Mouse (Mus musculus) frontal cortex, adult (tissue): Measurements from ENCODE around the gene Gm45799.

Experiments
- ATAC-seq: cut with Nextera tagmentation; 2 replicates; pipeline ENCODE4 v1.9.2; 2017; ENCODE audit warnings: mild to moderate bottlenecking, moderate library complexity, mixed read lengths; ENCODE audit not compliant: low TSS enrichment

Gene Gm45799

DNA sequence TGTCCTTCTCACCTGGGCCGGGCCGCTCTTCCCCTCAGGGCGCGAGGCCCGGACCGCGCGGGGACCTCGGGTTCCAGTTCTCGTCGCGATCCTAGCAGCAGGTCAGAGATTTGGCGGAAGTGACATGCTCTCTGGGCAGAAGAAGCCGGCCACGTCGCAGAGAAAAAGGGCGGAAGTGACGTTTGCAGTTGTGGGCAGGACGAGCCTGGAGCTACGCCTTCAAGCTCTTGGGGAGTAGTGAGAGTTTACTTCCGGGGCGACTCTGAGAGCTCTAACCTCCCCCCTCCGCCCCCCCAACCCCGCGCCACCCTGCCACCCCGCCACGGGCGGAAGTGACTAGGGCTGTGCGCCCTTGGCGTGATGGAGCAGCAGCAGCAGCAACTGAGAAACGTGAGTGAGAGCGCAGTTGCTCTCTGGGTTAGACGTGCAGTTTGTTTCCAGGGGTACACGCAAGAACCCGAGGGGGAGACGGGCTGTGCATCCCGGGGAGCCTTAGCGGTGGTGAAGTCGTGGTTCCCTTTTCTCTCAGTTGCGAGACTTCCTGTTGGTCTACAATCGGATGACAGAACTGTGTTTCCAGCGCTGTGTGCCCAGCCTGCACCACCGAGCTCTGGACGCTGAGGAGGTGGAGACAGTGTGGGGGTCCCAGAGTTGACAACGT lies at the start of gene Gm45799, which contains the start of gene Arfip2:
Gene Gm45799 (plus strand): TSS at position 320 of the 661 bp plus-strand sequence.
Gene Arfip2 (minus strand): TSS at position 184 of the 661 bp plus-strand sequence.
- ATAC-seq = peak; percentile 96

DNA sequence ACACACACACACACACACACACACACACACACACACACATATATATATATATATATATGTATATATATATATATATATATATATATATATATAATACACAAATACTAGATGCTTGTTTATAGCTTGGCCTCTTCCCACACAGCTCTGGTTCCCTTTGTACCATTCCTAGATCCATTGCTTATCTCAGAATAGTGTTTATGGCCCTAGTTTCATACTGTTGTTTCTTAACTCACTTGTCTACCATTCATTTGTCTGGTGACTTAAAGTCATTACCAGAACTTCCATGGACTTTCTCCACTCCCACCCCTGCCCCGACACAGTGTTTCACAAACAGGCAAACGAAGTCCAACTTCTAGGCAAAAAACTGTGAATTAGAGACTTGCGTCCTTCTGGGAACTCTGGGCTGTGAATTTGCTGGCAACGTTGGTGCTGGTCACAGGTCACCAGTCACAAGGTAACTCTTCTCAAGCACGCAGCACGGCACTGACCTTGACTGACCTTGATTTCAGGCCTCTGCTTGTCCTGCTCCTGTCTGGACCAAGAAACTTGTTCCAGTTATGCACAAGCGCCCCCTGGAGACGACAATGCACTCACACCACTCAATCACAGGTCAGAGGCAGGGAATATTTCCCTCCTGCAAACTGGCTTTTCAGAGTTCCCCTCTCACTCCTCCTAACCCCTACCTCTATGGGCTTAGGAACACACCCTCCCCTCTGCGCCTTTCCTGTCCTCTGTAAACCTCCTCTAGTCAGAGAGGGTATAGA lies 37.3 kb upstream of the Gm45799 start:
- ATAC-seq = peak; percentile 69; the same call in 1 of the 2 replicates

DNA sequence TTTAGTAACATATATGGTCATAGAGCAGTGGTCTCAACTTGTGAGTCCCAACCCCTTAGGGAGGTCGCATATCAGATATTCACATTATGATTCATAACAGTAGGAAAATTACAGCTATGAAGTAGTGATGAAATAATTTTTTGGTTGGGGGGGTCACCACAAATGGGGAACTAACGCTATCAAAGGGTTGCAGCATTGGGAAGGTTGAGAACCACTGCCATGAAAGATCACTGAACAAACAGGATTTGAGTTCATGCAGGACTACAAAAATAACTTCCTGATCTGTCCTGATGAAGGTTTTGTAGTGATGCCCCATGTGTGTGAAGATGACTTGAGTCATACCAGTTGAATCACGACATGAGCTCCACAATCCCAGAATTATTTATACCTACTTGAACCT lies 31.9 kb upstream of the Gm45799 start:
- ATAC-seq = no peak

DNA sequence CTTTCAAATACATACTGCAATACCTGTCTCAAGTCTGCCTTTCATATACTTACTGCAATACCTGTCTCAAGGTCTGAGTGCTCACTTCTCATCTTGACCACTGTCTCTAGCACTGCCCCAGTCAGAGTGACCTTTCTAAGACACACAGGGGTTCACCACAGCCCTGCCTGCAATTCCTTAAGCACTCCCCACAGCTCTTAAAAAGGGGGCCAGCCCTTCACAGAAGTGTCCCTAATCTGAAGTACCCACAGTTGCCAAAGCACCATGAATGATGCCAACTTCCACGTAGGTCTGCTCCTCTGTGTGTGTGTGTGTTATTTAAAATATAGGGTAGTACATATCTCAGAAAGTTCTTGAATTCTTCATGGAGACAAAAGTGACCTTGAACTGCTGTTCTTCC lies 28.6 kb upstream of the Gm45799 start:
- ATAC-seq = no peak

DNA sequence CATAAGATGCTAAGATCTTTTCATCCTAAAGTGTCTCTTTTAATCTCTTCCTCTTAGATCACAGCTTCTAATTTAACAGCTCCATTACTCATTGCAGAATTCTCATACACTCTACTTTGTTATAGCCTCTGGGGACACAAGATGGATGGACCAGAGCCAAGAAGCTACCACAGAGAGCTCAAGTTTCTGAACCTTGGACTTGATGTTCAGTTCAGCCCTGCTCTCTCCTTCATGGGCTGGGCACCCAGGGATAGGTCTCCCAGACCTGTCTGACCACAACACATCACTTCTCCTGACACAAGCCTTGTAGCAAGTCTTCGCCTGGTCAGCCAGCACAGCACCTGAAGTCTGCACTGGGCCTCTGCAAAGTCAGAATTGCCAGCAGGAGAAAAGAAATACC lies 26.0 kb upstream of the Gm45799 start:
- ATAC-seq = no peak

DNA sequence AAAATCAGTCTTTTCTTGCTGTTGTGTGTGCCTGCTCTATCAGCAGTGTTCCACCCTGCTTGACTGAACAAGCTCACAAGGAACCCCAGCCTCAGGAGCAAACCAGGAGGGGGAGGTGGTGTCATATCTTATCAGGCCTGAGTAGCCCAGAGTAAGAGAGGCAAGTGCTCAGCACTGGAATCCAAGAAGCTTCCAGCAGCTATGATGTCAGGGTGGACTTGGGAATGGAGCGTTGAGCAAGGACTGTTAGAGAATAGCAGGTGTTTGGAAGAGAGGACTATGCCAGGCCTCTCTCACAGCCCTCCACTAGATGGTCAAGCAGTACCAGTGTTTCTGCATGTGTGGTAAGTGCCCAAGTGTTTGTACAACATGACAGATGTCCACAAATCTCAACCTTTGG lies 24.6 kb upstream of the Gm45799 start:
- ATAC-seq = no peak

DNA sequence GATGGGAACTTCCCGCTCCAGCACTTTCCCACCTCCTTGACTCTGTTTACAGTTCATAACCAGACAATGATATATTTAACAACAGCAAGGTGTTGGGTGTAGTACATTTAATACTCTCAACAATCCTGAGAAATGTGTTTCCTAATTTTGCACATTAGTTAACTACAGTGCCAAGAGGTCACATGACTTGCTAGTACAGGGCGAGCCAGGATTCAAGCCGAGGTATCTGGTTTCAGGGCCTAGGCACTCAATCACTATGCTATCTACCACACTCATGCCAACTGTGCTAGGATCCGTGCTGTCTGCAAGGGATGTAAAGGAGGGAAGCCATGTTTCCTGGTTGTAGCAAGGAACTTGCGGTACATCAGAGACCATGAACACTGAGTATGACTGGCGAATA lies 23.8 kb upstream of the Gm45799 start:
- ATAC-seq = no peak

DNA sequence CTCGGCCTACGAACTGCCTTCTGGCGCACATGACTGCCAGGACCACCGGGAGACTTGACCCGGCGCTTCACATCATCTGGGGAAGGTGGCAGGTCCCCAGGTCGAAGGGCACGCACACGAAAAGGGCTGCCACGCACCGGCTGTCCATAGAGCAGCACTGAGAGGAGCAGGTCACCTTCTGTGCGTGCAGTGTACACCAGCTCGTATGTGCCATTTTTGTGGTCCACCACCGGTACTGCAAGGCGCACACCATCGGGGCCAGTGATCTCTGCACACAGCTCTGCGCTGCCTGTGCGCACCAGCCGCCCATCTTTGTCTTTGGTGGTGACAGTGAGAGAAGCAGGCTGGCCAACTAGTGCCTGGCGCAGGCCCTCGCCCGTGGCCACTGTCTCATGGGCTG lies 22.5 kb upstream of the Gm45799 start:
- no peak for ATAC-seq

DNA sequence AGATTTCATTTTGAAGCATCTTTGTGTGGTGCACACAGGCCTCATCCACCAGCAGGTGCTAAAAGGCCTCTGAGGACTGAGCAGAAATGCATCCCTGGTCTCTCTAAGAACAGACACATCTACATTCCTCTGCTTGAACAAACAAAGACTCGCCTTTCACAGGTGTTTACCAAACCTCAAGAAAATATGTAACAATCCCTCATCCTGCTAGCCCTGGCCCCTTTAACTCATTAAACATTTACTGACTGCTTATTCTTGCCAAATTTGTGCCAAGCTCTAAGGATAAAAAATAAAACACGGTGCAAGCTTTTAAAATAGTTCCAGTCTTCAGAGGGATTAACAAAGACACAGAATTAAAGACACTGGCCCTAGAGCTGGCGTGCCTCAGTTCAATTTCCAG lies 20.7 kb upstream of the Gm45799 start:
- ATAC-seq = no peak

DNA sequence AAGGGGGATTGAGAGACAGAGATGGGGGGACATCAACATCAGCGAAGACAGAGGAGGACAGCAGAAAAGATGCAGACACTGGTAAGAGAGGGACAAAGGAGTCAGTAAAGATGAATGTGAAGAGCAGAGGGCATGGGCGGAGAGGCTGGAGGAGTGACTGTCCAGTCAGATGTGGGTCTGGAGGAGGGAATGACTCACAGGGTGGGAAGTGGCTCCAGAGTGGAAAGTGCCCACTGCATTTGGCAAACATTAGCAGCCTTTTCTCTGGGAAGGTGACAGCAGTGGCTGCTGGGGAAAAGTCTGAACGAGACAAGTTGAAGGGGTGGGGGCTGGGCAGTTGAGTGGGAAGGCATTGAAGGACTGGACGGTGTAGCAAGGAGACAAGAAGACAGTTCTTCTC lies 19.3 kb upstream of the Gm45799 start:
- peak; percentile 54 for ATAC-seq

DNA sequence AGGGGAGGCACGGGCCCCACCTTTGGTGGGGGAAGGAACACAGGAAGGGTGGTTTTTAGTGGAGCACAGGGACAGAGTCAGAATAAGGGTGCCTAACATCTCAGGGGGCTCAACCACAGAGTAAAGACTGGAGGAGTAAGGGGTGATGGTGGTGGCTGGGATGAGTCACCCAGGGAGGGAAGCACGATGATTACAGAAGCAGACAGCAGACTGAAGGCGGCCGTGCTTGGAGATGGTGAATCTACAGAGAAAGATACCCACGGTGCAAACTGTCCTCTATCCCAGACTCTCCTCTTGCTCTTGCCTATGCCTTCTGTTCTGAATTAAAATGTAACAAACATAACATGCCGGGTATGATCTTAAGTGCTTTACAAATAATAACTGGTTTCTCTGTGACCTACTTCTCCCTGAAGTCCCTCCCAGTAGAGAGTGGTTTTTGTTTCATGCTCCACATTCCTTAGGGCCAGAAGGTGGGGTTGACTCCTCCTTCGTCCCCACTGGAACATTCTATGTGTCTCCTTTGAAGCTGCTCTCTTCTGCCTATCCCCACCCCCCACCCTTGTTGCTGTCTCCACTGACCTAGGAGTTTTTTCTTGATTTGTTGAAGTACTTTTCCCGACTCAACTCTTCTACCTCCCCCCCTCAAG lies 18.6 kb upstream of the Gm45799 start:
- peak; percentile 86 for ATAC-seq

DNA sequence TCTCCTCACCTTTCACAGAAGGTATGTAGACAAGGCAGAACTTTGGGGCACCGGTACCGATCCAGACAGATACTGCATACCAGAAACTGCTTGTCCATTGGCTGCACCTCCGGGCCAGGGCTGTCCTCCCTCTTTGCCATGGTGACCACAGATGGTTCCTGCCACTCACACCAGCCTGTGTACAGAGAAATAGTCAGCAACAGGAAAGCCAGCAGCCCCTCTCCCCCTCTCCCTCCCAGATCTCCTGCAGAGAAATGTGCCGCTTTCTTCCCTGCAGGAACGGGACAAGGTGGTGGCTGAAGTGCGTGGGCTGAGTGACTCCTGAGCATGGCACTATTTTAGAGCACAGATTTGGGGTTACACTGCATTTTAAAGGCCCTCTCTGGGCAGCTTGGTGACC lies 15.0 kb upstream of the Gm45799 start:
- no peak for ATAC-seq

DNA sequence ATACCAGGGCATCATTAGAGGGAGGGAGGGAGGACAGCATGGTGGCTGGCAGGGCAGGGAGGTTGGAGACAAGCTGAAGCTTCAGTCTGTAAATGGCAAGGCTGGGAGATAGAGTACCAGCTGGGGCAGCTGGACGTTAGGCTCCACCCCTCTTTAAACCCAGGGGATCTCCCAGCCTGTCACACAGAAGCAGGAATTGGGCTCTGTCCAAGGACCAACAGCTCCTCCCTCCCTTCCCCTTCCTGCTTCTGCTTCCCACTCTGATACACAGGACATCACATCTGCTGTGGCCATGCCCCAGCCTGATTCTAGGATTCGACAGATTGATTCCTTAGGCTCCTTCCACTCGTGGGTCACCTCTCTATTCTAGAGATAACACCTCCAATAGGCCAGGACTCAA lies 11.7 kb upstream of the Gm45799 start:
- peak; percentile 51 for ATAC-seq

DNA sequence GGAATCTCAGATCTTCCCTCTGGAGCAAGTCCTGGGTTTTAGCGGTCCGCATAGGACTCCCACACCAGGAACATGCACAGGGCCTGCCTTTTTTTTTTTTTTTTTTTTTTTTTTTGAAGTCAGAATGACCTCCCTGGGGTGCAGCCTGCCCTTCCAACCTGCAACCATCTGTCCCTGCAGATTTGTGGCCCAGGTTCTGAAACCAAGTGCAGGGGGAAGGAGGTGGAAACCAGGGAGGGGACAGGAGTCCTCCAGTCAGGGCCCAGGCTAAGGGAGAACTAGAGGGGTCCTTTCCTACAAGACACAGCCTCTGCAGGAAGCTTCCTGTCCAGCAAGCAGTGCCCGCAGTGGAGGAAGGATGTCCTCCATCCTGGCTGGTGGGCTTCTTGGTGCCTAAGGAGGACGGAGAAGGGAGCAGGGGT lies 7.8 kb upstream of the Gm45799 start:
- no peak for ATAC-seq

DNA sequence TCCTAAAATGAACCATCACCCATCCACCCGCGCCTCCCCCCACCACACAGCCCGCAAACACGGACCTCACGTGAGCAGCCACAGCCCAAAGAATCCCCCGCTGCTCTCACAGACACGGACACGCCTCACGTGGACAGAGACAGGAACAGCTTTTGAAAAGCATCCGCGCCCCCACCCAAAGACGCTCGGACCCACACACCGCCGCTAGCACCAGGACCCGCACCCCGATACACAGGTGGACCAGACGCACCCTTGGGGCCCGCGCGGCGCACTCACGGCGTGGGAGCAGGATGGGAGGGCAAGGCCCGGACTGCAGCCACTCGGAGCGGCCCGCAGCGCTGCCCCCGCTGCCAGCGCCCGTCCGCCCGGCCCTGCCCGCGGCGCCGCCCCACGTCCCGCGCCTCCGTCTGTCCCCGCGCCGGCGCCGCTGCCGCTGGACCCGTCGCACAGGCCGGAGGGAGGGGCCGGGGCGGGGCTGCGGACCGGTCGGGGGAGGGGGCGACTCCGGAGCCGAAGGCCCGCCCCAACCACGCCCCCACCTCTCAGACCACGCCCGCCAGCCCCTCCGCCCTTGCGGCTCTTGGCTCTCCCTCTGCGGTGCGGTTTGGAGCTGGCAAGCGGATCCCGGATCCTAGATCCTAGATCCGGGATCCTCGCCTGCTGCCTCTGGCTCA lies 7.1 kb upstream of the Gm45799 start, which contains the start of gene Trim3:
Gene Trim3 (minus strand): TSS at position 445 of the 674 bp plus-strand sequence.
- peak; percentile 73 for ATAC-seq

DNA sequence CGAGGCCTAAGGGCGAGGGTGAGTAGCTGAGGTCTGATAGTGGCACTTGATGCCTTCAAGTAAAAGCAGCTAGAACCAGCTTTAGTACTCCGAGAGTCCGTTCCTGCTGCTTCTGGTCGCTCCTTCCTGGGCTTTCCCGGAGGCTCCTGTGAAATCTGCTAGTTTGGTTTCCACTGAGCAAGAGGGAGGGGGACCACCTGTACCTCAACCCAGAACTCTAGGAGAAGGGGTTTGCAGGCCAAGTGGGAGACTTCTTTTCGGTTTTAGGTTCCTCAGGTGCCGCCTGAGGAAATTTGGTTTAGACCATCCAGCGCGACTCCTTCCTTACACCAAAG lies 6.6 kb upstream of the Gm45799 start:
- no peak; the same call in 1 of the 2 replicates for ATAC-seq

DNA sequence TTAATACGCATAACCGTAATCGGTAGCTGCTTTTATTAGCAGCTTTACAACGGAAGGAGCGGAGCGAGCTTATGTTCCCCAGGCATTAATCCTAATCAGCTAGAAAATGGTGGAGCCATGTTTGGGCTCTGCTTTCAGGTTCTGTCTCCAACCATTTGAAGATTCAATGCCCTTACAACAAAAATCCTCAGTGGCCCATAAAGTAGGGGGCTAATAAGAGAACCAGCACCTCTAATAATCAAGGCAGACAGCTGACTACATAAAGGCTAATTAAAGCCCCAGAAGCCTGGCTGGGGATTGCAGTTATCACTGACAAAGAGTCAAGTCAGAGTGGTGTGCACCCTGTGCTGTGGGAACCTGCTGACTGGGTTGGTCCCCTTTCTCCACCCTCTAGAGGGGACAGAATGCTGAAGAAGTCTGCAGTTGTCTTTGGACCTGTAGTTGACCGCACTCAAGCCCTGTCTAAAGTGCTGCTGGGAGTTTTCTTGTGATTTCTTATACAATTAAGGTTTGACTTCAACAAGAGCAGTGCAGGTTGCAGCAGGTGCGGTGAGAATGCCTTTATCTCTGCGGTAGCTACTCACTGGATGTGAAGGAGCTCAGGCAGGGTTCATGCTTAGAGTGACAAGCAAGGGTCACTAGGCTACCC lies 6.0 kb upstream of the Gm45799 start:
- ATAC-seq = no peak

DNA sequence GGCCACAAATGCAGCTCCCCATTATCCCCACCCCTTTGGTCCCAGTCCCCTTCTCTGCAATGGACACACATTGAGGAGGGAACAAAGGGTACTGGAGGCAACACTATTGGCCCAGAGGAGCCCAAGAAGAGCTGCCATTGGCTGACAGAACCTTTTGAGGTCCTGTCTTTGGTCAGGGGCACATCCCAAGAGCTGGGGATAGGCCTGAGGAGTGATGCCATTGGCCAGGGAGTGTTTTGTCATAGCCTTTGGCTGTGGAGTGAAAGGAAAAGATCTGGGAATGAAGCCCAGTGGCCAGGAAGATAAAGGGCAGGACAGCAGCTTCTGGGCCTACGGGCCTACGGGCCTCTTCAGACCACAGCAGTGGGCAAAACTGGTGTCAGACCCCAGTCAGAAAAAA lies 4.6 kb upstream of the Gm45799 start:
- no peak for ATAC-seq

DNA sequence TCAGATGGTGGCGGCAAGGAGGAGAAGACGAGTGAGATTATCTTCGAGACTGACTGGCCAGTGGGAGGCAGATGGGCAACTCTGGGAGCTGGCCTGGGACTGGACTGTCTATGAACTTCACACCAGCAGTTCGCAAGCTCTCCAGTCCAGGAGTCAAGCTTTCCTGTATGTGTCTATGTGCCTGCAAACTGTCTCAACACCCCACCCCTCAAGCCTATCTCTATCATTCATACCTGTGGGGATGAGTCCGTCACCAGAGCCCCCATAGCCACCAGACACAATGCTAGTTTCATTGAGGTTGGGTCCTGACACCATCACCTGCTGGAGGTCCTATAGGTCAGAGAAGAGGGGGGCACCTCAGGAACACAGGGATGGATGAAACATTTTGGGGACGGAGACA lies 1.6 kb upstream of the Gm45799 start:
- no peak for ATAC-seq

DNA sequence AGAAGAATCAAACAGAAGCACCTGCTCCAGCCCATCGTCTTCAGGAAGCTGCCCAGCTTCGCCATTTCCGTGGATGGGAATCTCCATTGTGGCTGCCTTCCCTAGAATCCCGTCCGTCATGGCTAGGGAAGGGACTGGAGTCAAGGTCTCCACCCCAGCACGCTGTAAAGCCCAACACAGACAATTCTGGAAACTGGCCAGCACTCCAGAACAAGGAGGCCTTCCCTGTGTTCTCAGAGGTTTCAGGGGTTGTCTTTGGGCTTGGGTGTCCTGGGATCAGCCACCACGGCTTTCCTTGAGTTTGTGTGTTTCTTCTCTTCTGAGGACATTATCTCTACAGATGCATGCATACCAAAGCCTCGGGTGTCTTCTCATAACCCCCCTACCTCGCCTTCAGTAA lies 1.0 kb upstream of the Gm45799 start:
- no peak for ATAC-seq

DNA sequence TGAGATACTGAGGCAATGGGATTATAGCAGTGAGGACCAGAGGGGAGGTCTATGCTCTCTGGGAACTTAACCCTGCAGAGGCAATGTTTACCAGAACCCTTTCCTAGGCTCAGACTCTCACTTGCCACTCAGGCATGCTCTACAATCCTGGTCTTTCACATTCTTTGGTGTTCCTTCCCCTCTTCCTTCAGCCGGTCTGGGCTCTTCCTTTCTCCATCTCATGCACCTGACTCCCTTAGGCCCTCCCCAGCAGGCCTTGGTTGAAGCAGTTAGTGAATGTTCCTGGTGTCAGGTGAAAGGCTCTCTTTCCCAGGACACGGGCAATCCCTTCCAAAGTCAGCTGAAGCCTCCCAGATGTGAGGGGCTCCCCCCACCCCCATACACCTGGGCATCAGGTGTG lies 596 bp upstream of the Gm45799 start, which contains the start of gene Timm10b:
Gene Timm10b (plus strand): TSS at position 301 of the 400 bp plus-strand sequence.
- peak; percentile 1; the same call in 1 of the 2 replicates for ATAC-seq

DNA sequence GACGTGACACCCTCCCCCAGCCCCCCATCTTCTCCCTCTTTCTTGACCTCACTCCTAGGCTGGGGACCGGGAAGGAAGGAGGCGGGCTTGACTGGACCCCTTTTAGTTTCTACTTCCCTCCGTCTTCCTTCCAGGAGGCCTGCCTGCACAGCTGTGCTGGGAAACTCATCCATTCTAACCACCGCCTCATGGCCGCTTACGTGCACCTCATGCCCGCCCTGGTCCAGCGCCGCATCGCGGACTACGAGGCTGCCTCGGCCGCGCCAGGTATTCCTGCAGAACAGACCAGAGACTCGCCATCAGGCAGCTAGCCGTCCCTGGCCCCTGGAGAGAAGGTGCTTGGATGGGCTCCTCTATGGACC lies 523 bp downstream of the Gm45799 start:
- ATAC-seq = peak; percentile 39
